Mouse (Mus musculus) CD8-positive naive resting alpha-beta T cell, adult 2 months (primary cell): ENCODE results near the gene Glyatl3.

ENCODE experiments used
- DNase-seq, 2 experiments: peaks; one replicate each; pipeline ENCODE4 v3.0.0; 2022; ENCODE audit warnings: low read depth in 2 of 2, low spot score in 2 of 2

Glyatl3 gene

GRCm38 (mm10) chr17:40868952-40869747 is 45.0 kb downstream of the Glyatl3 start:
- DNase-seq, result no peak

- DNase-seq, result no peak
Measured at GRCm38 (mm10) chr17:40855065-40855464, 59.1 kb downstream of the Glyatl3 start.
